Mouse (Mus musculus): ENCODE results near the gene Mapk6. TPM values are rescaled to one million over a fixed set of nuclear protein-coding genes. Genes with fewer than 3 reads are reported as not detected.

Gene Mapk6
- total and polyA plus RNA-seq, 2 experiments from 2014 or later, result 33.6 to 36.2 TPM

DNA sequence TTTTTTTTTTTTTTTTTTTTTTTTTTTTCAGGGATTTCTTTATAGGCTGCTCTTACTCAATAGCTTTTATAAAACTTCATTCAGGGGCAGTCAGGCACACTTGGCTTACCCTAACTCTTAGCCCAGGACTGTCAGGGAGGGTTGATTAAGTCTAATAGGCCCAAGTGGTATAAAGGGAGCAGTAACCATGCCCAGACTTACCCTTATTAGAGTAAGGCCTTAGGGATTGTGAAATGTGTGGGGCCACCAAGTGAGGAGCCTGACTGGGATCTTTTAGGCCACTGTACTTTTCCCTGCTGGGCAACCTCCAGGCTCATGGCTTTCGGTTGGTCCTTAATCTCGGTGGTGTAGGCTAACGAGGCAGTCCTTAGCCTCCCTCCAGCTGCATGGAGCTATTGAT, 61.2 kb downstream of the Mapk6 start:
- Histone ChIP-seq H3K4me3 (ENCODE audit: low read depth, low read length) (no peak overlapping the region), H3K27ac (ENCODE audit: low read depth) (no peak overlapping the region), H3K27me3 (ENCODE audit: control insufficient read depth, insufficient read depth, low read length) (no peaks in the 10 kb centered on the region), H3K9me3 (replicated peaks; ENCODE audit: control insufficient read depth, low read length) (no peaks in the 10 kb centered on the region), H3K36me3 (replicated peaks; ENCODE audit: control insufficient read depth, insufficient read depth, low read length) (peaks cover 28% of the 10 kb centered on the region), H3K4me1 (ENCODE audit: control insufficient read depth, insufficient read depth) (no peaks in the 10 kb centered on the region), H3K4me2 (ENCODE audit: low read depth, low read length) (no peak overlapping the region), H3K9ac (replicated peaks; ENCODE audit: low read depth, low read length) (no peak overlapping the region)
- DNase-seq (ENCODE audit: low spot score) (no peak), ATAC-seq (ENCODE audit: insufficient read depth, low read depth) (no peak)
- TF ChIP-seq EP300 (IDR thresholded peaks at IDR 0.05; ENCODE audit: low read depth), result no peak
- TF ChIP-seq CTCF (IDR thresholded peaks at IDR 0.05; ENCODE audit: low read depth), result no peak
- WGBS, result 92% methylated on average over 3 of the region's 3 CpGs

DNA sequence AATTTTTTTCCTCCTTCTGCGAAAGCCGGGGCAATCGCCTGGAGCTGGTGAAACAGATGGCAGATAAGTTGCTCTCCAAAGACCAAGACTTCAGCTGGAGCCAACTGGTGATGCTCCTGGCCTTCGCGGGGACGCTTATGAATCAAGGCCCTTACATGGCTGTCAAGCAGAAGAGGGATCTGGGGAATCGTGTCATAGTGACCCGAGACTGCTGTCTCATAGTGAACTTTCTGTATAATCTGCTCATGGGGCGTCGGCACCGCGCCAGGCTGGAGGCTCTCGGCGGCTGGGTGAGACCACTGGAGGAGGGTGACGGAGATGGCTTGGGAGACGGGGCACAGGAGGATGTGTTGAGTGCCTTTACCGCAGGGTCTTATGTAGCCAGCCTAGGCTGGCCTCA, 61.7 kb downstream of the Mapk6 start:
- Histone ChIP-seq H3K36me3 (replicated peaks; ENCODE audit: control insufficient read depth, insufficient read depth, low read length) (peaks cover 28% of the 10 kb centered on the region), H3K9ac (replicated peaks; ENCODE audit: low read depth, low read length) (no peak overlapping the region), H3K27me3 (ENCODE audit: control insufficient read depth, insufficient read depth, low read length) (no peaks in the 10 kb centered on the region), H3K4me3 (ENCODE audit: low read depth, low read length) (no peak overlapping the region), H3K9me3 (replicated peaks; ENCODE audit: control insufficient read depth, low read length) (no peaks in the 10 kb centered on the region), H3K4me2 (ENCODE audit: low read depth, low read length) (no peak overlapping the region), H3K27ac (ENCODE audit: low read depth) (no peak overlapping the region), H3K4me1 (ENCODE audit: control insufficient read depth, insufficient read depth) (no peaks in the 10 kb centered on the region)
- ATAC-seq (ENCODE audit: insufficient read depth, low read depth), result no peak
- TF ChIP-seq EP300 (IDR thresholded peaks at IDR 0.05; ENCODE audit: low read depth) (no peak), CTCF (IDR thresholded peaks at IDR 0.05; ENCODE audit: low read depth) (no peak)
- DNase-seq (ENCODE audit: low spot score), result no peak
- 88% methylated on average over 17 of the region's 17 CpGs for WGBS

DNA sequence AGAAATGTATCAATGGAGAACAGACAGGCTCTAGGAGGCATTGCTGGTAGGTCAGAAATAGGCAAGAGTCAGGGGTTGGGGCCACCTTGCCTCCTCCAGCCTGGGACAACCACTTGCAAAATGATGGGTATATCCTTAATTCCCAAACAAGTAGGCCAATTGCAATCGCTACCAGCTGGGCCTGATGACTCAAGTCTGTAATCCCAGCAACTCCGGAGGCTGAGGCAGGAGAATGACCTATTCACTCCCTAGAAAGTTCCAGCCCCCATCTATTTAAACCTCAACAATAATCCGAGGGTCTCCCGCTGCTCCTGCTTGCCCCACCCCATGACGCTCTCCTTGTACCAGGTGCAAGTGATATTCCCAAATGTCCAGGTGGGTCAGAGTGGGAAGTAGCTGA, 62.3 kb downstream of the Mapk6 start, which contains the start of gene Bcl2l10:
Bcl2l10 (plus strand) TSS at position 301 of the 400 bp plus-strand sequence.
- no peak for DNase-seq (ENCODE audit: low spot score)
- no peak within 1 kb of the TSS for H3K4me3 ChIP-seq (ENCODE audit: low read depth, low read length)
- no peak within 1 kb of the TSS for H3K9ac ChIP-seq (replicated peaks; ENCODE audit: low read depth, low read length)
- H3K27me3 ChIP-seq (ENCODE audit: control insufficient read depth, insufficient read depth, low read length), result no peaks in the 10 kb centered on the region
- no peaks in the 10 kb centered on the region for H3K9me3 ChIP-seq (replicated peaks; ENCODE audit: control insufficient read depth, low read length)
- TF ChIP-seq CTCF (IDR thresholded peaks at IDR 0.05; ENCODE audit: low read depth) (no peak), EP300 (IDR thresholded peaks at IDR 0.05; ENCODE audit: low read depth) (no peak)
- peaks cover 34% of the 10 kb centered on the region for H3K36me3 ChIP-seq (replicated peaks; ENCODE audit: control insufficient read depth, insufficient read depth, low read length)
- ATAC-seq (ENCODE audit: insufficient read depth, low read depth), result no peak
- no peak within 1 kb of the TSS for H3K4me2 ChIP-seq (ENCODE audit: low read depth, low read length)
- no peak within 1 kb of the TSS for H3K27ac ChIP-seq (ENCODE audit: low read depth)
- WGBS, result 88% methylated on average over 5 of the region's 5 CpGs
- H3K4me1 ChIP-seq (ENCODE audit: control insufficient read depth, insufficient read depth), result no peaks in the 10 kb centered on the region

DNA sequence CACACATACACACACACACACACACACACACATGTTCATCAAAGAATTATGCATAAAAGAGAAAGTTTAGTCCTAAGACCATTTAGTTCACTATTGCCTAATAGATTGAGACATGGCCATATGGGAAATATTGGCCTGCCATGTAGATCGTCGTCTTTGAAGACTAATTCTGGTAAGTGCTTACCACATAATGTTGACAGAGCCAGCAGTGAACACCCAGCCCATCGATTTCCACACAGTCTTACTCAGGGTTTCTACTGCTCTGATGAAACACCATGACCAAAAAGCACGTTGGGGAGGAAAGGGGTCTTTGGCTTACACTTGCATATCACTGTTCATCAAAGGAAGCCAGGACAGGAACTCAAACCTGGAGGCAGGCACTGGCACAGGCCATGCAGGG, 67.4 kb downstream of the Mapk6 start:
- H3K4me3 ChIP-seq (ENCODE audit: low read depth, low read length), result no peak overlapping the region
- no peaks in the 10 kb centered on the region for H3K9me3 ChIP-seq (replicated peaks; ENCODE audit: control insufficient read depth, low read length)
- H3K27ac ChIP-seq (ENCODE audit: low read depth), result no peak overlapping the region
- H3K27me3 ChIP-seq (ENCODE audit: control insufficient read depth, insufficient read depth, low read length), result no peaks in the 10 kb centered on the region
- 79% methylated on average over 4 of the region's 4 CpGs for WGBS
- ATAC-seq (ENCODE audit: insufficient read depth, low read depth) (no peak), DNase-seq (ENCODE audit: low spot score) (no peak)
- H3K36me3 ChIP-seq (replicated peaks; ENCODE audit: control insufficient read depth, insufficient read depth, low read length), result peaks cover 67% of the 10 kb centered on the region
- no peak overlapping the region for H3K4me2 ChIP-seq (ENCODE audit: low read depth, low read length)
- H3K4me1 ChIP-seq (ENCODE audit: control insufficient read depth, insufficient read depth), result no peaks in the 10 kb centered on the region
- no peak for TF ChIP-seq CTCF (IDR thresholded peaks at IDR 0.05; ENCODE audit: low read depth)
- no peak for TF ChIP-seq EP300 (IDR thresholded peaks at IDR 0.05; ENCODE audit: low read depth)
- no peak overlapping the region for H3K9ac ChIP-seq (replicated peaks; ENCODE audit: low read depth, low read length)

DNA sequence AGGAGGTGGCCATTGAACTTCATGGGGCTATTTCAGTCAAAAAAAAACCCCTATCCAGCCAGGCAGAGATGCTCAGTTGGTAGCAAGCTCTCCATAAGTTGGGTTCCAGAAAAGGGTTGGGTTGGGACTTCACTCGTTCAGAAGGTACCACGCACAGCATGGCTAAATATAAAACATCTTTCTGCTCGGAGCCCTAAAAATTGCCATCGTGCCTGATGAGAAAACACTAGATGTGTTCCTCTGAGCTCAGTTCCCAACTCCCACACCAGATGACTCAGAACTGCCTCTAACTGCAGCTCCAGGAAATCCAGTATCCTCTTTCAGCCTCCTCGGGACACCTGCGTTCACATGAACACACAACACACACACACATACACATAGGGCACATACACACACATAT, 71.8 kb downstream of the Mapk6 start:
- peaks cover 79% of the 10 kb centered on the region for H3K36me3 ChIP-seq (replicated peaks; ENCODE audit: control insufficient read depth, insufficient read depth, low read length)
- DNase-seq (ENCODE audit: low spot score), result no peak
- no peak for TF ChIP-seq EP300 (IDR thresholded peaks at IDR 0.05; ENCODE audit: low read depth)
- TF ChIP-seq CTCF (IDR thresholded peaks at IDR 0.05; ENCODE audit: low read depth), result no peak
- WGBS, result 71% methylated on average over 6 of the region's 6 CpGs
- H3K4me3 ChIP-seq (ENCODE audit: low read depth, low read length), result no peak overlapping the region
- no peak overlapping the region for H3K27ac ChIP-seq (ENCODE audit: low read depth)
- H3K4me1 ChIP-seq (ENCODE audit: control insufficient read depth, insufficient read depth), result no peaks in the 10 kb centered on the region
- H3K4me2 ChIP-seq (ENCODE audit: low read depth, low read length), result no peak overlapping the region
- H3K27me3 ChIP-seq (ENCODE audit: control insufficient read depth, insufficient read depth, low read length), result no peaks in the 10 kb centered on the region
- ATAC-seq (ENCODE audit: insufficient read depth, low read depth), result no peak
- no peaks in the 10 kb centered on the region for H3K9me3 ChIP-seq (replicated peaks; ENCODE audit: control insufficient read depth, low read length)
- no peak overlapping the region for H3K9ac ChIP-seq (replicated peaks; ENCODE audit: low read depth, low read length)

DNA sequence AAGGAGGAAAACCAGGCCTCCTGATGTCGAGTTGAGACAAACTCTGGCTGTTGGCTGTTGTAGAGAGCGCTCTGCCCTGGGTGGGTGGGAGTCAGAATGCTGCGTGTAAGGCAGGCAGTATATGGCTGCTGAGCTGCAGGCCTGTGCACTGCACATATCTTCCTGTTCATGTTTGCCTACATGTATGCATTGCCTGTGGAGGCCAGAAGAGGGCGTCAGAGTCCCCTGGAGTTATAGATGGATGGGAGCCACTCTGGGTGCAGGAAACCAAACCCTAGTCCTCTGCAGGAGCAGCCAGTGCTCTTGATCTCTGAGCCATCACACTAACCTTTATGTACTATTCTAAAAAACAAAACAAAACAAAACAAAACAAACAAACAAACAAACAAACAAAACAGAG, 75.4 kb downstream of the Mapk6 start:
- DNase-seq (ENCODE audit: low spot score), result no peak
- Histone ChIP-seq H3K27ac (ENCODE audit: low read depth) (no peak overlapping the region), H3K4me2 (ENCODE audit: low read depth, low read length) (no peak overlapping the region), H3K9me3 (replicated peaks; ENCODE audit: control insufficient read depth, low read length) (no peaks in the 10 kb centered on the region), H3K9ac (replicated peaks; ENCODE audit: low read depth, low read length) (no peak overlapping the region), H3K36me3 (replicated peaks; ENCODE audit: control insufficient read depth, insufficient read depth, low read length) (peaks cover 71% of the 10 kb centered on the region), H3K4me1 (ENCODE audit: control insufficient read depth, insufficient read depth) (no peaks in the 10 kb centered on the region), H3K4me3 (ENCODE audit: low read depth, low read length) (no peak overlapping the region), H3K27me3 (ENCODE audit: control insufficient read depth, insufficient read depth, low read length) (no peaks in the 10 kb centered on the region)
- no peak for TF ChIP-seq EP300 (IDR thresholded peaks at IDR 0.05; ENCODE audit: low read depth)
- TF ChIP-seq CTCF (IDR thresholded peaks at IDR 0.05; ENCODE audit: low read depth), result no peak
- 73% methylated on average over 4 of the region's 4 CpGs for WGBS
- no peak for ATAC-seq (ENCODE audit: insufficient read depth, low read depth)

Measured in heart, postnatal 0 days (tissue).